Mouse (Mus musculus): Measurements from ENCODE around the gene B4galt4.

DNA sequence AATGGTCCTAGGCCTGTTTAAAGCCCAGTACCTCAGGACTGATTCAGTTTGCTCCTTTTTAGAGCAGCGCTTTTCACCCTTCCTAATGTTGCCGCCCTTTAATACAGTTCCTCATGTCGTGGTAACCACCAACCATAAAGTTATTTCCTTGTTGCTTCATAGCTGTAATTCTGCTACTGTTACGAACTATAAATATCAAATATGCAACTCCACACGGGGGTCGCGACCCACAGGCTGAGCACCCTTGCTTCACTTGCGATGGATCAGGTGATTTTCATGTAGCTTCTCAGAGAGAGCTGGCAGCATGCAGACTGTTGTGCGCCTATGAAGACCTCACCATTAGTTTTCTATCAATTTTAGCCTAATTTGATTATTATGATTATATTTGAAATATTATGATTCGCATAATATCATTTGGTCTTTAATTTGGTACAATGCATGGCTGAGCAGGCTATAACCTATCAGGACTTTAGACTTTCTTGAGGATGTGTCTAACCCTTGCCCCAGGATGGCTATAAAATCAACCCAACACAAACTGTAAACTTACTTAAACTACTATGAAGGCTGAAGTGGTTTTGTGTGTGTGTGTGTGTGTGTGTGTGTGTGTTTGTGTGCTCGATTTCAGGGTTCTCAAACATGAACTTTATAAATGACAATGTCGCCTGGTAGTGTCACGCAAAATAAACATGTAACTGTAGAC lies 710 bp upstream of the B4galt4 start:
- TF ChIP-seq CTCF (IDR thresholded peaks at IDR 0.05; ENCODE audit: insufficient read depth, low read length) = no peak
- TF ChIP-seq POLR2A (IDR thresholded peaks at IDR 0.05; ENCODE audit: borderline replicate concordance, extremely low read depth, low read depth, low read length) = no peak
